Mouse (Mus musculus) frontal cortex, postnatal 36 days (tissue): ENCODE results near the gene Atp11c.
A peak's percentile ranks its signal among the peaks of the same experiment; 100 is the strongest.

Experiments used
- DNase-seq, 2 experiments: peaks; one replicate each; pipeline ENCODE4 v3.0.0; 2022; ENCODE audit warnings: low spot score in 2 of 2

The Atp11c gene

DNA sequence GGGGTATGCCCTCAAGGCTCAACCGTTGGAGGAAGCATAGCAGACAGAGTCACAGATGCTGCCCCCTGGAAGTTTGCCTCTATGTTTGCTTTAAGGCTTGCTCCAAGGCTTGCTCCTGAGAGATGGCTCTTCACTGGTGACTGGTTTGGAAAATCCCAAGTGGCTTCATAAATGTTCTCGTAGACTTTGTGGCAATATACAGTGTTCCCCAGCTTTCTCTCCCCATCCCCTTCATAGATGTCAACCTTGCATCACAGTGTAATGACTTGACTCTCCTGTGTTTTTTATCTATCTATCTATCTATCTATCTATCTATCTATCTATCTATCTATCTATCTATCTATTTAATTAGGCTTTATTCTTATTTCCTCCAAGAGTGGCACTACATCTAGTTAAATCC, at the start of gene Atp11c:
Gene Atp11c (minus strand): TSS at position 101 of the 400 bp plus-strand sequence.
- DNase-seq: no peak

DNA sequence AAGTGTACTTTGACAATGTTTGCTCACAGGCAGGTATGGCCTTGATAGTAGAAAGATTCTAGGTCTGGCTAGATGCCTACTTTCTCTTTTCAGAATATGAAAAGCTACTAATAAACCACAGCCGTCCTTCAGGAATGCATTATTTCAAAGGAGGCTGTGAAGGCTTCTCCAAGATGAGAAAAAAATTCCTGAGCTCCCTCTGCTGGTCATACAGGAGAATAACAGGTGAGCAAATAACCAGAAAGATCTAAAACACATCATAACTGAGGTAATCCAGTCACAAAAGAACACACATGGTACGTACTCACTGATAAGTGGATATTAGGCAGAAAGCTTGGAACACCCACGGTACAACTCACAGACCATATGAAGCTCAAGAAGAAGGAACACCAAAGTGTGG, 16.7 kb upstream of the Atp11c start:
- DNase-seq: peak in 1 of 2 experiments; percentile 10

DNA sequence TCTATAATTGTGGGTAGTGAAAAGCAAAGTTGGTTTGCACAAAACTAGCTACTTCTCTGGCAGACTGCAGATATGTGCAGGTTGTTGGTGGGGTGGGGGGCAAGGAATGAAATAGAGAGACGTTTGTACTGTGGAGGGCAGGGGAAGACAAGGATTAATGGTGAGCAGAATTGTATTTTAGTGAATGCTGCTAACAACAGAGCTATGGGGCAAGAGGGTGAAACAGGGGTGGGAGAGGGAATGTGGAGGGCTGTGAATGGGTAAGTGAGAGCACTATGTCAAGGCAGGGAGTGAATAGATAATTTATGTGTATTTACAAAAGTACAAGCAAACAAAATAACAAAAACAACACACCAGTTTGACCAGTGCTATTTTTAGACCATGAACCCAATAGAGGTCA, 22.0 kb downstream of the Atp11c start:
- no peak for DNase-seq

DNA sequence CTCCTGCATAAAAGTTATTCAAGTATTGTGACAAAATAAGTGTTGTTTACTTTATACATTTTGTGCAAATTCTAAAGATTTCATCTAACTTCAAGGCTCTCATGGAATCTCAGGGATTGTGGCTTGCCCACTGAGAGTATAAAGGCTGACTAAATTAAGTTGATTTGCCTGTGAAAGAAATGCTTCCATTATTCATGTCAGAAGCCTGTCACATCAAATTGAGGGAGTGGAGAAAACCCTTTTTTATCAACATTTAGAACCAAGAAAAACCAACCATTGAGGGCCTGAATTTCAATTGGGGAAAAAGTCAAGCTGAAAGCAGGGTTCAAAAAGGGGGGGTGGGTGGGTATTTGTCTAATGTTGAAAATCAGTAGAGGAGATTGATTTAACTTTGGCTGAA, 23.5 kb downstream of the Atp11c start:
- DNase-seq: no peak

DNA sequence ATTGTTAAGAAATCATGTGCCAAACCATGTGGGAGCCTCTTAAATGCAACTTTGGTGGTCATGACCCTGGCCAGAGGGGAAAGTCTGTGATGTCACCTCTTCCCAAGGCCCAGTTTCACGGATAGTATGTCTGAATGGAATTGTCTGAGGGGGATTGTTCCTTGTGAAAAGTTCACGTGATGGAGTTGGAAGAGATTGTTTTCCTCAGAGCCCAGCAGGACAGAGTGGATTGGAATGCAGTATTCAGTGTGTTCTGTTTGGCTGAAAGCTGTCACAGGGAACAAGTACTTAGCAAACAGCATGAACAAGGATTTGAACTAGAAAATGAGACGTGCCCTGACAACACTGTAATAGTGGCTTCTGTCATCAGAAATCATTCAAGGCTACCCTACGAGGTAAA, 37.3 kb downstream of the Atp11c start:
- DNase-seq: no peak

DNA sequence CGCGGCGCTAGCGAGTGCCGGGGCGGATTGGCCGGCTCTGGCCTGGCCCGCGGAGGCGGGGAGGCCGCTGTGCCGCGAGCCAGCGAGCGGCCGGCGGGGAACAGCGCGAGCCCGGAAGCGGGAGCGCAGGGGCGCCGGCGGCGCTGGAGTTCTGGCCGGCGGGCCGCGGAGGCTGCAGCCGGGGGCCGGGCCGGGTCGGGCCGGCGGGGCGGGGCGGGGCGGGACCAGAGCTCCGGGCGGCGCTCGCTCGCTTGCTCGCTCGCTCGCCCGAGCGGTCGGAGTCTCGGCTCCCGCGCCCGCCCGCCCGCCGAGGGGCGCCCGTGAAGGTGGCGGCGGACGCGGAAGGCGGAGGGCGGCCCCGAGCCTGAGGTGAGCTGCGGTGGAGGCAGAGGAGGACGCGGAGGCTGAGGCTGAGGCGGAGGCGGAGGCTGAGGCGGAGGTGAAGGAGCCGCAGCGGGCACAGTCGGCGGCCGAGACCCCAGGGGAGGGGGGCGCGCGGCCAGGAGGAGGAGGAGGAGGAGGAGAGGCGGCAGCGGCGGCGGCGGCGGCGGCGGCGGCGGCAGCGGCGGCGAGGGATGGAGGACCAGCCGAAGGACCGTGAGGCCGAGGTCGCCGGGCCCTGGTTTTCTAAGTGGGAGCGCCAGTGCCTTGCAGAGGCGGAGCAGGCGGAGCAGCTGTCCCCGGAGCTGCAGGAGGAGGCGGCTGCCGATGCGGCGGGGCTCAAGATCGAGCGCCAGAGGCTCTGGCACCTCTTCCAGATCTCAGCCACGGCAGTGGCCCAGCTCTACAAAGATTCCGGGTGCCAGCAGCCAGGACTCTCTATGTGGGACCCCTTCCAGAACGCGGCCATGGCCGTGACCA, 44.8 kb downstream of the Atp11c start:
- DNase-seq: peak; percentile 10 to 22

DNA sequence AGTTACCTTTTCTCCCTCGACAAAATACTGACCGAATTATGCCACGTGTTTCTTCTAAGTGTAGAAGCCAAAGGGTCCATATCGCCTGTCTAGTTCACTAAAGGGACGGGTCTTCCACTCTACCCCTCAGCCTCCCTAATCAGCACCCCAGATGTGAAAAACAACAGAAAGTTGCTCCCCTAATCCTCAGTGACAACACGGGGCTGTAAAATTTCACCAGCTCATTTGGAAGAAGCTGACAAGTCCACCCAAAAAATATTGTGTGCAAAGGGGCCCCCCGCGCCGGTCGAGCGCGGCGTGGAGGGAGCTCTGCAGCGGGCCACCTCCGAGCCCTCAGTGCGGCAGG, 45.4 kb downstream of the Atp11c start:
- no peak for DNase-seq

DNA sequence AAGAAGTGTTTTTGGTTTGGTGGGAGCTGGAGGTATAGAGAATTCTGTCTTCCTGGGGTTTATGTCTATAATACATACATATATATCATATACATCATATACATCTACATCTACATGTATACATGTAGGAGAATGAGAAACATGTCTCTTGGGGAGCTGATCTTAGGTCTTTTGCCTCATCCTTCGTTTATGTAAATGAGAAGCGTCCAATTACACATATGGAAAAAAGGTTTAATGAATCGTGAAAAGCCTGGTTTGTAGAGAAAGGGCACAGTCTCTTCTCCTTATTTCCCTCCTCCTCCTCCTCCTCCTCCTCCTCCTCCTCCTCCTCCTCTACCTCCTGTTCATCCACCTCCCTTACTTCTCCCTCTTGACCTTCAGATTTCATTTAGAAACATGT, 46.6 kb downstream of the Atp11c start:
- DNase-seq: no peak

DNA sequence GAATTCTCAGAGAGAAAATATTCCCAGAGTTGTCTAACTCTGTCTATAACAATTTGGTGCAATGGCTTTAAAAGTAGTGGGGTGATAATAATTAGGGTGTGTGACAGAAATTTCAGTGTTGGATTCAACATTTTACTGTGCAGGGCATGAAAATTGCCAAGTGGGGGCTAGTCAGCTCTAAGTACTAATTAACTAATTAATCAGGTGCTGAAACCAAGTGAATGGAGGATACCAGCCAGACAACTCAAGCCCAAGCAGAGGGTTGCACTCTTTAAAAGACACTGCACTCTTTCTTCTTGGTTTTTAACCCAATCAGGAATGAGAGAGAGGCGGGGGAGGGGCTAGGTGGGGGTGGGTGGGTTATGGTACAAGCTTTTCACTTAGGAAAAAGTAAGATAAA, 47.1 kb downstream of the Atp11c start:
- DNase-seq: no peak

DNA sequence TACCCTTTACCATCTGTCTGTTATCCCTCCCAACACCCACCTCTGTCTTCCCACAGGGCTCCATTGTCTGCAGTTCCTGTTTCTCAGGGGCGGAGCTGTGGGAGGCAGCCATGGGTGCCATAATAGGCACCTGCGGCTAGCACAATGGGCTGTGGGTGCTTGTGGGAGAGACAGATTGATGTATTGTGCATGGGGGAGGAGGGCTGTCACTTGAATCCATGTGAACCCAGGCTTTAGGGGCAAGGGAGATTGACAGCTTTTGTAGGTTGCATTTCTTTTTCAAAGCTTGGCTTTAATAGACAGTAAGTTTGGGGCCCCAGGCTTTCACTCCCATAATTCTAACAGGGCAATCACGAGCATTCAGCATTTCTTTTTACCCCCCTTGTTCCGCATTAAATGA, 48.4 kb downstream of the Atp11c start:
- DNase-seq: no peak

DNA sequence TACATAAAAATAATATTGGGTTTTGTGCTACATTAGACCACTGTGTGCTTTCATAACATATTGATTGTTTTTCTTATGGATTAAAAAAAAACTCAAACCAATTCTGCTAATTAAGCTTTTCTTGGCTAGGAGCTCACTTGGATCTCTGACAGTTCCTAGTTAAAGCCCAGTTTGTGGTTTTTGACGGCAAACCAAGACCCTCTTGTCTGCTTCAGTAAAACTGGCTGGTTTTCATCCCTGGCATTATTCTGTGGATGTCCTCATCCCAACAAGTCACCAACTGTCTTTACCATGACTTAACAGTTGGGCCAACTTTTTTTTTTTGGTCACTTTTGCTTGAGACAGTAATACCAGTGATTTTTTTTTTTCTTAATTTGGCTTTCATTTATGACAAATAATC, 49.6 kb downstream of the Atp11c start:
- no peak for DNase-seq

DNA sequence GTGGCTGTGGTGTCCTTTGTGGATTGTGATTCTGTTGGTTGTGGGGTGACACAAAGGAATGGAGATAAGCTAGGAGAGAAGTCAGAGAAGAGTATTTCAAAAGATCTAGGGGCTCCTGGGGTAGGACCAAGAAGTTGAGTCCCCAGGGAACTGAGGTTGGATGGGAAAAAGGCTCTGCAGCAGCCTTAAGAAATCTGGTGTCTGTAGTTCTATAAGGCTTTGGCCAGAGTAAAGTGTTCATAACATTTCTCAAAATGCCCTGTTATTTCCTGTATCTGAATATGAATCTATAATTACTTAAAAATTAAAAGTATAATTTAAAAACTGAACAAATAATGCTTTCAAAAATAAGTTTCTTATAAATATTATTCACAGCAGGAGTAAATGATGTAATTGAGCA, 53.3 kb downstream of the Atp11c start, which contains the start of gene Gm7073:
Gene Gm7073 (minus strand): TSS at position 101 of the 400 bp plus-strand sequence.
- no peak for DNase-seq

DNA sequence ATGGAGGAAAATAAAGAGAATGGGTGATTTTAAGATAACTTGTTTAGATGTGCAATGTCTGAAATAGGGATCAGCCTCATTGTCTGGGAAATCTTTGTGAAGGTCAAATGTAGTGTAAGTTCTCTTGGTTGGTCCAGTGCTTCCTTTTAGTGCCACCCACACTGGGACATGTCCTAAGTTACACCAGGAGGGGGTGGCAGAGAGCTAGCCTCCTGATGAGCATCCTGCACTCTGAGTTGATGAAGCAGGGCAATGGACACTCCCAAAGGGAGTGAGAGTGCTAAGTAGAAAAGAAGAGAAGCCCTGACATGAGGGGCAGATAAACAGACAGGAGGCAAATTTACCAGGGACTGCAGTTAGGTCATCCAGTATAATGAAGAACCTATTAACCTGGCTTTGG, 88.5 kb downstream of the Atp11c start:
- DNase-seq: peak; percentile 2 to 9

DNA sequence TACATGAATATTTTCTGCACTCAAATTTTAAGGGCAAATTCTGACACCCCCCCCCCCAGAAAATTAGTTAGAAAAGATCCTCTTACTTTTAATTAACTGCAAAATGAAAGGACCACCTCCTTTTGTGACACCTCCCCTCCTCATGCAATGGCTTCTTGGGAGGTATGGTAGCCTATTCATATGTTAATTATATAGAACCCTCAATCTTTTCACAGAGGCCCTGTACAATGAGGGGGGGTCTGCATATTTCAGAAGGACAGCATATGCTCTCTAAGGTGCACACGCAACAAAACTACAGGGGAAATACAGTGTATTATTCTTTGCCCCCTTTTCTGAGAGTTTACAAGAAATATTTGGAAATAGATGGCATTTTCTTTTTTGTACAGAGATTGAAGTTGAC, 94.7 kb downstream of the Atp11c start:
- DNase-seq: no peak

DNA sequence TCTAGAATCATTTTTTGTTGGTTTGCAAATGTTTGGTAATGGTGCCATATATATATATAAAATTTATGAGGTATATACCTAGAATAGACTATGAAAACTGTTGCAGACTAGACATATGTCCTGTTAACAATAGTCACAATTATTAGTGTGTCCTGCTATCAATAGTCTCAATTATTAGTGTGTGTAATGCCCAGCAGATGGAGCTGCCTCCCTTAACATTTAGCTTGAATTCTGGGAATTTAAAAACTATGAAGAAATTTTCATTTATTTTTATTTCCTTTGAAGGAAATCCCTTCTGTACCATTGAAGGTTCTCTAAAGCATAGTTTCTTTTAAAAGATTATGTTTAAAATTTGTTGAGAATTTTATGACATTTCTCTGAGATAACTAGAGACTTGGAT, 97.2 kb downstream of the Atp11c start:
- DNase-seq: no peak

DNA sequence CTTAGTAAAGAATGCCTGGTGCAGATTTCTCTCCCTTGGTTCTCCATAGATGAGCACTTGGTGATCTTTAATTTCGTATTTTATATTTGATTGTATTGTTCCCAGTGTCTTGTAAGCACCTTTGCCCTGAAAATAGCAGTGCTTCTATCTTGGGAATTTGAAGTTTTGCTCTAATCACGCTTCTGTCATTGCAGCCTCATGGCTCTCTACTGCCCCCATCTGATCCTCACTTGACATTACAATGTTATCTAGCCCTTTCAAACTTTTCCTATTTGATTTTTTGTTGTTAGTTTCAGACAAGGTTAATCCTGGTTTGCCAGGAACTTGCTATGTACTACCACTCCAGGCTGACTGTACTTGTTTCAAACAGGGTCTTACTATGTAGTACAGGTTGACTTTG, 128.7 kb downstream of the Atp11c start:
- no peak for DNase-seq

DNA sequence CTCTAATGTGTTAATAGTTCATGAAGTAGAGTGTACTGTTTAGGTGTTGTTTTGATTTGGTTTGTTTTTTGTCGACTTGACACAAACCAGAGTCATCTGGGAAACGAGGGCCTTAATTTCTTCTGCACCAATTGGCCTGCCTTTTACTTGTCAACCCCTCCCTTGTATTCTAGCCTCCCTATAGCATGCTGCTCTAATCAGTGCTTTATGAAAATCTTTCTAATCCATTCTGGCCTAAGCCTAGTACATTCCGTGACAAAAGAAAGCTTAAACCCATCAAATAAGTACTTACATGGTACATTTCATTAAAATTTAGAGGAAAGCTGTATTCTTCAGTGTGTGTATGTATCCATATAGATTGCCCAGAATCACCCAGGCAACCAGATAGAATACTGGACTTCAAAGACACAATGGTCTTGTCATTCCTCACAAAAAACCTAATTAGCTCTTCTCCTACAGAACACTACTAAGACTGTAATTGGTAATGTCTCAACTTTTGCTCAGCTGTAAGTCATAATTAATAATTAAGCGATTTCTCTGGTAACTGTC, 177.9 kb downstream of the Atp11c start:
- no peak for DNase-seq

DNA sequence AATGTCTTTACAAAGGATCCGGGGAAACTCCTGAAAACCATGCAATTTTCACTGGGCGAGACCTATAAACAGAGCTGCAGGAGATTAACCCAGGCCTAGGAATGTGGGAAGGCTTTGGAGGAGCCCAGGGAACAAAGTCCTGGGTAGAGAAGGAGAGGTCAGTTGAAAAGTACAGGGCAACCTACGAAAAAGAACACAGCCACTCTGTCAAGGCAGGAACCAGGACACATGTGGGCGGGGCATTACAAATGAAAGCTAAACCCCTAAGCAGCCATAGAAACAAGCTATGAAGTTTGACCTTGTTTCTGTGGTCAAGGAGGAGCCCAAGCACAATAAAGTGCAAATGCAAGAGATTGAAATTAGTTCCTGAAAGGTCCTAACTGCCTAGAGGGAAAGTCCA, 186.8 kb downstream of the Atp11c start:
- no peak for DNase-seq

DNA sequence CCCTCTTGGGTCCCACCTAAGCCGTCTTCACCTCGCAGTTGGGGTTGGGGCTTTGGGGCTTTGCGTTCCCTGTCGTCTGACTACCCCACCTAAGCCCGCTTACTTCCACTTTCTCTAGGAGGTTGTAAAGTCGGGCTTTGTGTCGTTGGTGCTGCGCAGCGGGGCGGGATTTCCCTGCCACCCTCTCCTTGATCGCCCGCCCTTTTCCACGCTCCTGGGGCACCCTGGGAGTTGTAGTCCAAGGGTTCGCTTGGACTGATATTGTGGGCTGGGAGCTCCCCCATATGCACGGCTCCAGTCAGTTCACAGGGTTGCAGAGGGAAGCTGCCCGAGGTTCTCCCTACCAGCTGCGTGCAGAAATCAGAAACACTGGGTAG, 187.8 kb downstream of the Atp11c start:
- DNase-seq: peak; percentile 82

DNA sequence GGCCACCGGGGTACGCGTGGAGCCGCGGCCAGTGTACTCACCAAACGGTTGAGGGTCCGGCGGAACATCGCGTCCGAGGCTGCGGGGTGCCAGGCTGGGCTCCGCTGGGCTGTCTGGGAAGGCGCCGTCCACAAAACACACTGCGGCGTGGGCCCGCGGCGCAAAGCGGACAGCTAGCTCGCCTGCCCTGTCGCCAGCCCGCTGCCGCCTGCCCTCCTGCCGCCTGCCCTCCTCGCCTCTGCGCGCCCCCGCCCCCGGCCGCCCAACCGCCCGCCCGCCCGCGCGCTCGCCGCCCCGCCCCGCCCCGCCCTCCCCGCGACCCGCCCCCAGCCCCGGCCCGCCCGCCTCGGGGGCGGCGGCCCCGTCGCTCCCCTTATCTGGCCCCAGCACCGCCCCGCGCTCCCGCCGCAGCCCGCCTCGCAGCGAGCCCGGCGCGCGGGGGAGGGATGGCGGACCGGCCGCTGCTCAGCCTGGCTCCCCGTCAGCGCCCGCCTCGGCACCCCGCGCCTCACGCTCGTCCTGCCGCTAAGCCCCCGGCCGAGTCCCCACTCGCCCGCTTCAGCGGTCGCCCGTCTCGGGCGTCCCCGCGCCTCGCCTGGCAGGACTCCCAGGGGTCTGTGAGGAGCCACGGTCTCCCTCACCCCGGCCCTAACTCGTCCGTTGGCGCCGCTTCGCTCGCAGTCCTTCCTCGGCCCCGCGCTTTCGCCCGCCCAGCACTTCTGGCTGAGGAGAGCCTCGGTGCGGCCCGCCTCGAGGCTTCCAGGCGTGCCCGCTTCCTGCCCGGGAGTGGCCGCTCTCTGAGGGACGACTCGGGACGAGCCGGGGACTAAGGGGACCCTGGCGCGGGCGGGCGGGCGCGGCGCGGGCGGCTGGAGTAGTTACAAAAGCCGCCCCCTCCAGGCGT, 188.5 kb downstream of the Atp11c start:
- peak; percentile 8 to 26 for DNase-seq

DNA sequence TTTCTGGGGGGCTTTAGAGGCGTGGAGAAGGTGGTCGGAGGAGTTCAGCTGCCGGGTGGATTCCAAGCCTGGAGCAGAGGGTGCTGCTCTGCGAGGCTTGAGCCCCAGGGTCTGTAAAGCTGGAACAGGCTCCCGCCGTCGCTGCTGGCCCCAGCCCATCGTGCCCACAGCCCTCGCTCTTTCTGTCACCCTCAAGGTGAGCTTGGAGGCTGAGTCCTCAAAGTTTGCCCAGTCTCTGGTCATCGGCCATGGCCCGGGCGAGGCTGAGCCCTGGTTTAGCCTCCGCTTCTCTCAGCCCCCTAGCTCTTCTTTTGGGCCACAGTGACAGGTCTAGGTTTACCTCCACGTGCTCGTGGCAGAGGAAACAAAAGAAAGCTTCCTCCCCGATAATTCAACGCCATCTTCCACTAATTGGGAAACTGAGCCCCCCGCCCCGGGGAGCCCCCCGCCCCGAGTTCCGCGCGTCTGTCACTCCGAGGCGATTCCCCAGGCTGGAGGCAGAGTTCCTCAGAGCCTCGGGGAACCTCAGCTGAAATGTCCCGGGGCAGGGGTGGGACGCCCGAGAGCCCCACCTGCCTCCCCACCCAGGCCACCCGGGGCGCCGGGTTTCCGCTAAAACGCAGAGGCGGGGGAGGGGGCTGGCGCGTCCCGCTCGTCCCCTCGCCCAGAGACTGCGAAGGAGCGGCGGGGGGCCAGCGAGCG, 189.3 kb downstream of the Atp11c start:
- DNase-seq: peak in 1 of 2 experiments; percentile 2

DNA sequence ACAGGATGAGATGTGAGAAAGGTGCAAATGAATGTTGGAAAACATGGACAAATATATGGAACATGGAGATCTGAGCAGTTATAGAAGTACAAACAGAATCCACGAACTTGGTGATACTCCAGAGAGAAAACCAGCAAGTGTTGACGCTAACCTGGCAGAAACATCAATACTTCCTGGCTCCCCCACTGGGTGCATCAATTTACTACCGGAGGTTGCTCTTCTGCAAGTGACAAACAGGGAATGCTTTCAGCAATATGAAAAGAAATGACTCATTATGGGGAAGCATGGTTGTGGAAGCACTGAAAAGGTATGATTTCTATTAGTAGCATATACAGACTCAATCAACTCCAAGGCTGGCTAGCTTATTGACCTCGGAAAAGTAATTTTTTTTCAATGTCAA, 198.2 kb downstream of the Atp11c start:
- DNase-seq: no peak
